Mouse (Mus musculus): ENCODE measurements around the gene Limd2. TPM values are rescaled to one million over a fixed set of nuclear protein-coding genes. Genes with fewer than 3 reads are reported as not detected.

The Limd2 gene
- total RNA-seq, 2 experiments from 2014 or later: 101 to 103 TPM

DNA sequence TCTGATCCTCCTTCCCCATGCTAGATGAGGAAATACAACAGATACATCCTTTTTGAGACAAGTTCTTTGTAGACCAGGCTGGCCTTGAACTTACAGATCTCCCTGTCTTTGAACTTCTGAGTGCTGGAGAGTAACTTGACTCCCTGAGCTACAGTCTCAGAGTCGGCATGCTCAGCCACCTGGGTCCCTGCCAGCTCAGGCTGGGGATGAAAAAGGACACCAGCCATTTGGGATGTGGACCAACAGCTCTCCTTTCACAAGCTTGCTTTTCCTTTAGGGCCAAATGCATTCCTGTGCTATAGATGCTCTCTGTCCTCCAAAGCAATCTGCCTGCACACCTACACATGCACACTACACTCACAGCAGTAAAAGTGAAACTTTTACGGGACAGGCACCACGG, 14.4 kb upstream of the Limd2 start:
- no peak for DNase-seq (ENCODE audit: low spot score in 2 of 2)
- intact Hi-C loops (cut with DNase I): no loop called here

DNA sequence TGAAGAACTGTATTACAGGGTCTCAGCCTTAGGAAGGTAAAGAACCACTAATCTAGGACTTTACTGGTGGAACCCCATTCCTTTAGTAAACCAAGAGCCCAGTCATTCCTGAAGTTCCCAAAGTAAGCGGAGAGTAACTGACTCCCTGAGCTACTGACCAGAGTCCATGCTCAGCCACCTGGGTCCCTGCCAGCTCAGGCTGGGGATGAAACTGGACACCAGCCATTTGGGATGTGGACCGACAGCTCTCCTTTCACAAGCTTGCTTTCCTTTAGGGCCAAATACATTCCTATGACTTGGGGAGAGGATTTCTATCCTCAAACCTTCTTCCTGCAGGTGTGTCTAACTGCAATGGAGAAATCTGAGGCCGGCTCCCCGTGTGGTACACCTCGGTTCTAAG, 13.7 kb upstream of the Limd2 start:
- intact Hi-C loops (cut with DNase I): no loop called here
- no peak for DNase-seq (ENCODE audit: low spot score in 2 of 2)

DNA sequence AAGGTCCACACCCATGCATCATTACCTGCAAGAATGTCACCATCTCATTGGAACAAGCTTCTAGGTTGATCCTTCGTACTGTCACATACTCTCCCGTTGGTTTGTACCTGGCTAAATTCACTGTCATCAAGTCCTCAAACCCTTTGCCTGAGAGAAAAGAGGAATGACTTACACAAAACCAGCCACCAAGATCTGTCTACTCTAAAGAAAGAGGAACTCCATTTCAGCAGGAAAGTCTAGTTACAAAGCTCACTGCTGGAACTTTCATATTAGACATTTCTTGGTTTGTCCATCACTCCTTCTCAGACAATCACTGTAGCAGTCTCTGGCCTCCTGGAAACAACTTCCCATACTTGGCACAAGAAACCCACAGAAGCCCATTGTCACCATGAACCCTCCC, 12.6 kb upstream of the Limd2 start:
- DNase-seq (ENCODE audit: low spot score in 2 of 2): no peak
- intact Hi-C loops (cut with DNase I): no loop called here

GRCm38 (mm10) chr11:106170807-106171206, 10.1 kb upstream of the Limd2 start:
- intact Hi-C loops (cut with DNase I): no loop called here
- DNase-seq (ENCODE audit: low spot score in 2 of 2): no peak

- no peak for DNase-seq (ENCODE audit: low spot score in 2 of 2)
- intact Hi-C loops (cut with DNase I): no loop called here
These were observed 6.8 kb upstream of the Limd2 start for GRCm38 (mm10) chr11:106167435-106167834.

DNA sequence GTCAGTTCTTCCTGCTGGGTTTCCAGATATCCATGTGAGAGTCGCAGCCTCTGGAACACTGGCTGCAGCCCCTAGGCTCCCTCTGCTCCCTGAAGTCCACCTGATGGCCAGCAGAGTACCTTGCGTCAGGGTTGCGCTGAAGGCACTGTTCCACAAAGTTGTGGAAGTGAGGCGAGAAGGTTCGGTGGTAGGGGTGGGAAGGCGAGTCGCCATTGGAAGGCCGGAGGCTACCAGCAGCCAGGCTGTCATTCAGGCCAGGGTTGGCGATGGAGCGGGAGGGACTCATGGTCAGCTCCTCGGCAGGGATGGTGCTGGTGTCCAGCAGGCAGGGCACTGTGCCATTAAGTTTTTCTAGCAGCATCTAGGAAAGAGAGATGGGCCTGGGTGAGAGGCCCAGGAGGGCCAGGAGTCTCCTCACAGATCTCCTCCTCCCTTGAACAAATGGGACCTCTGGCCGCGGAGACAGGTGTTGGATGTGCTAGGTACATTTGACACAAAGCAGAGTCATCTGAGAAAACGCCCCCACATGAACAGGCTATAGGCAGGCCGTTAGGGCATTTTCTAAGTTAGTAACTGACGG, 4.0 kb upstream of the Limd2 start:
- intact Hi-C loops (cut with DNase I): no loop called here
- DNase-seq (ENCODE audit: low spot score in 2 of 2): no peak

DNA sequence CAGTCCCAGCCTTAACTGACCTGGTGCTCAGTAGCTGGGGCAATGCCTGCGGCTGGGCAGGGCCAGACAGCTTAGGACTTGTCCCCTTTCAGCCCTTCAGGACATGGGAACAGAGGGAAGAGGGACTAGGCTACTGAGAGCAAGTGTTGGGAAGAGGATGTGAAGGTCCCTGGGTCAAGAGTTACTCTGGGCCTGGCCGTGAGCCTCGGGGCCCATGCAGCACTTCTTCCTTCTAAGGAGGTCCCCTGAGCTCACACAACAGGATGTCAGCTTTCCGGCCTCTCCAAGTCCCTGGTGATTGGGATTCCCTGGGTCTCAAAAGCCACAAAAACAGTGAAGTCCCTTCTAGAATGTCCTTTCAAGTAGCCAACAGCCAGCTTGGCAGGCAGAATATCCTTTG, 2.9 kb upstream of the Limd2 start:
- intact Hi-C loops (cut with DNase I): no loop called here
- DNase-seq (ENCODE audit: low spot score in 2 of 2): no peak

- intact Hi-C loops (cut with DNase I): no loop called here
- no peak for DNase-seq (ENCODE audit: low spot score in 2 of 2)
These were observed 1.6 kb upstream of the Limd2 start for GRCm38 (mm10) chr11:106162237-106162636.

- peak; percentile 82 to 84 for DNase-seq (ENCODE audit: low spot score in 2 of 2)
- intact Hi-C loops (cut with DNase I): loop anchor here (2.0 kb wide), 2 partner anchors 57 to 75 kb away; partner anchors contain the start of genes Ccdc47, Ddx42 and Map3k3
These were observed 479 bp downstream of the Limd2 start for GRCm38 (mm10) chr11:106159921-106160840.

DNA sequence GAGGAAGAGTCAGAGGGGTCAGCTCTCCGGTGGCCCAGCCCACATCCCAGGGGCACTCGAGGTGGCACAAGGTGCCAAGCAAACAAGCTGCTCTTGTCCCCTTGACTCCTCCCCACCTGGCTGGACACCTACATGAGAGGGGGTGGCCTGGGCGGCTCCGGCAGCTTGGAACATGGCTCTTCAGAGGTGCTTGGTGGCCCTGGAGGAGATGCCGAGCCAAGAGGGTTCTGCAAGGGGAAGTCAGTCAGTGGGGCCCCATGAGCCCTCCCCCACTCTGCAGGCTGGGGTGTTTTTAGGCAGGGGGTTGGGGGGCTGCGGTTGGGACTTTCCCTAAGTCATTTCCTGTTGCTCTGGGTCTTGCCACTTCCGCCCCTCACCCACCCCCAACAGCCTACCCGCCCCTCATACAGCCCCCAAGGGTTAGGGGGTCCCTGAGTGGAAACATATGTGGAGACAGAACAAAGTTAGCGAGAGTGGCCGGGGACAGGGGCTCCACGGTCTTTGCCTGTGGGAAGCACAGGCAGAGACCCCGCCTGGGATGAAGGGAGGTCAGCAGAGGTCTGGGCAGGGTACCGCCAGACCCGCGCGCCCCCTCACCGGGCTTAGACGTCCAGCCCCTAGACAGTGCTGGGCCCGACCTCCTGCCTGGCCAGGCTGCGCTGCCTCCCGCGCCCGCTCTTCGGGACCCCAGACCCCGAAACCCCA, 1.3 kb downstream of the Limd2 start:
- peak in 1 of 2 experiments; percentile 60 for DNase-seq (ENCODE audit: low spot score in 2 of 2)
- intact Hi-C loops (cut with DNase I): no loop called here

- peak in 1 of 2 experiments; percentile 41 for DNase-seq (ENCODE audit: low spot score in 2 of 2)
- intact Hi-C loops (cut with DNase I): loop anchor here (1.0 kb wide), 1 partner anchor 34 kb away; no protein-coding TSS in a partner anchor
These were observed 1.8 kb downstream of the Limd2 start for GRCm38 (mm10) chr11:106158930-106159215.

DNA sequence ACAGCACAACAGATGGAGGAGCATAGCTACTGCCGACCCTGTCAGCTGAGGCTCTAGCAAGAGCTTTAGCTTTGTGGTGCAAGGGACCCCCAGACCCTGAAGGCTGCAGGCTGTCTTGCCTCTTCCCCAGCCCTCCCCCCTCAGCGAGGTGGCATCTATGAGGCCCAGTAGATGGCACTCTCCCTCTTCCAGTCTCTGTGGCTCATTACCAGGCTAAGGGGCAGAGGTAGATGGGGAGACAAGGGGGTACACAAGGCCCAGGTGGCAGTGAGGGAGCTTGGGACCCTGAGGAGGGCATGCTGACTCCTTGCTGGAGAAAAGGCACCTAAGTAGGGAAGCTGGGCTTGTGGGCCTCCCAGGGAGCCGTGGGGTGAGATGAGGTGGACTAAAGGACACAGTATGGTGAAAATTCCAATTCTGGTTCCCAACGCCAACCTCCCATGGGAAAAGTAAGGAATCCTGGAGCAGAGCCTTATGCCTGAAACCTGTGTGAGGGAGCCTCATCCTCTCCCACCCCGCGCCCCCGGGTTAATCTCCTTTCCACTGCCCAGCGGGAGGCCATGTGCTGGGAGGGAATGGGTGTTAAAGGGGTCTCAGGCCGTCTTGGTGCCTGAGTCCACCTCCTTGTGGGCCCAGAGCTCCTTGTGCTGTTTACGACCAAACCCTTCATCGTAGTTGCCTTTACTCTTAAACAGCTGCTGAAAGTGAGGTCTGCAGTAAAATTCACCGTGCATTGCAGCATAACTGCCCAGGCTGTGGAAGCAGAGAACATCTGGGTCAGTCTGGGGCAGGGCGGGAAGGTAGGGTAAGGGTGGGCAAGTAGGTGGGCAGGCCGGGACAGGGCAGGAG, 2.4 kb downstream of the Limd2 start:
- DNase-seq (ENCODE audit: low spot score in 2 of 2): peak in 1 of 2 experiments; percentile 57
- intact Hi-C loops (cut with DNase I): loop anchor here (1.0 kb wide), 1 partner anchor 35 kb away; no protein-coding TSS in a partner anchor

DNA sequence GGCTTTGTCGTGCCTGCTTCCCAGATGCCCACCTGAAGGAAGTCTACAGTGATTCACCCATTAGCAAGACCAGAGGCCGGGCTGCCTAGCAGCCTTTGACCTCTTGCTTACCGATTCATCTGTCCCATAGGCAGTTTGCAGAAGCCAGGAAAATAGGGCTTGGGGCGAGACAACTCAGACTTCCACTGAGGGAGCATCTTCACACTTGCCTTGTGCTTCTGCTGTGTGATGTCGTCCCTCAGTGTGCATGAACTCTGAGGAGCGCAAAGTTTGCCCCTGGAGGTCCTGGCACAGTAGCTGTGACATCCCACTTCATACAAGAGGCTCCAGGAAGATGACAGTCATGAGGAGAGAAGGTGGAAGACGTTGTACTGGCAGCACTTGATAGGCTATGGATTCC, 3.5 kb downstream of the Limd2 start:
- intact Hi-C loops (cut with DNase I): no loop called here
- DNase-seq (ENCODE audit: low spot score in 2 of 2): no peak

DNA sequence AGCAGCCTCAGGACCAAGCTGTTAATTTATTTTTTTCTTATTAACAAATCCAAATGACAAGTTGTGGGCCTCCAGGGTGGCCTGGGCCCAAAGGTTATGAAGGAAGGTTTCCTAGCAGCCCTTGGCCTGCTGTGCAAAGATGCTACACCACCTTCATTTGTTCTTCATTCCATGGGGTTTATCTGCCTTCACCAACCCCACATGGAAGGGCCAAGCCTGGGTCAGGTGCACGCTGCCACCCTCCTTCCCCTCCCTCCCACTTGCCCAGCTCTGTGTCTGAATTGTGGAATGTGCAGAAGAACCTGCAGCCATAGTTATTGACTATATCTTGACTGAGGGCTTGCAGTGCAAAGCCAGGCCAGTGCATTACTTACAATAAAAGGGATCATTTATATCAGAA, 4.4 kb downstream of the Limd2 start:
- intact Hi-C loops (cut with DNase I): no loop called here
- no peak for DNase-seq (ENCODE audit: low spot score in 2 of 2)

DNA sequence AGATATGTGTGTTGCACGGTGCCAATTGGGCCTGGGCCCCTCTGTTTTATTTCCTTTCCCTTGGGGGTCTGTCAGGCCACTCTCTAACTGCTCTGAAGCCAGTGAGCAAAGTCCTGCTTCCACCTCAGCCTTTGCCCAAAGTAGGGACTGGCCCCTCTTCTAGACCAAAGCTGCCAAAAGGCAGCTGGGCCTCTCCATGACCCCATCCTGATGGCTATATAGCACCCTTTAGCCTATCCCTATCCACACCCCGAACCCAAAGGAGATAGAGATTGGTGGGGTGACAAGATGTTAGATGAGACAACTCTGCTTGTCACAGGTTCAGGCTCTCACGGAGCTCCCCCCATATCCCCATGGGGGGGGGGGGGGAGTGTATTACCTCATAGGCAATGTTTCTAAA, 4.9 kb downstream of the Limd2 start:
- DNase-seq (ENCODE audit: low spot score in 2 of 2): no peak
- intact Hi-C loops (cut with DNase I): no loop called here

DNA sequence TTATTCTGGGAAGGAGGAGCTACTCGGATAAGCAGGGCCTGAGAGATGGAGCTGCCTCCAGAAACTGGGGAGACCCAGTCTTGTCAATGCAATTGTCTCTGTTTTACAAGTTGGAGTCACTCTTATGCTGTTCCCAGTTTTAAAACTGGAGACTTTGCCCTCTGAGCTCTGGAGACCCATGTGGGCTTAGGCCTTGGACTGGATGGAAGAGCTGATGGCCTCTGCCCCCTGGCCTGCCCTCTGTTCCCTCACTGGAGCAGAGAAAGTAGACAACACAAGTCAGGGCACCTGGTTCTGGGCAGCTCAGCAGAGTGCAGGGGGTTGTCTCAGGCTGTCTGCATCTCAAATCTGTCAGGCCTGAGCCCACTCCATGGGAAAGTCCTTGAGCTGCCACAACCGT, 5.9 kb downstream of the Limd2 start:
- DNase-seq (ENCODE audit: low spot score in 2 of 2): no peak
- intact Hi-C loops (cut with DNase I): no loop called here

DNA sequence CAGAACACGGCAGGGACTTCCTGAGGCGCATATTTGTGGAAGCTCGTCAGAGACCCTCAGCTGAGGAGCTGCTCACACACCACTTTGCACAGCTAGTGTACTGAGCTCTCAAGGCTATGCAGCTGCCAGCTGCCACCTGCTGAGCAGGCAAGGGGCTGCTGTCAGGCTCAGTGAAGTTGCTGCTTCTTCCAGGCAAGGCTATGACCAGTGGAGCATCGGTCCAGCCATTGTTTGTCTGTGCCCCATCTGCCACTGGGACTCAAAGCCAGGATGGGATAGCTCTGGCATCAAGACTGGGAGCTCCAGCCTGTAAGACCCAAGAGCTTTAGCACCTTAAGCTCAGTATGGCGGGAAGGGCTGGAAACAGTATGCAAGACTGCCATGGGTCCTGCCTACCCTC, 6.6 kb downstream of the Limd2 start:
- intact Hi-C loops (cut with DNase I): no loop called here
- no peak for DNase-seq (ENCODE audit: low spot score in 2 of 2)

GRCm38 (mm10) chr11:106152132-106152531, 8.5 kb downstream of the Limd2 start:
- intact Hi-C loops (cut with DNase I): no loop called here
- DNase-seq (ENCODE audit: low spot score in 2 of 2): peak; percentile 50 to 85

DNA sequence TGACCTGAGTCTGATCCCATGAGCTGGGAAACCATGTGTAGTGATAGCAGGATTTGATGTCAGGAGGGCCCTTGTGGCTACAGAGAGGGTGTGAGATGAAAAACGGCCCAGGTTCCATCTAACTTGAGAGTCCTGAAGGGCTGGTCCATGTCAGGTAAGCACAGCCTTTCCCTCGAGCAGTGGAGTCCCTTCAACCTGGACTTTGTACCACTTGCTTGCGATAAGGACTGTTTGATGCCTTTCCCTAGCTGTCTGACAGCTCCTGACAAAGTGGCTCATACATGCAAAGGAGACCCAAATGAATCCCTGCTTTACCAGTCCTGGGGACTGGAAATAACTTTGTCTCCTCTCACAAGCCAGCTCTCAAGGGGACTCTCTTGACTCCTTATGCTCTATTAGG, 9.4 kb downstream of the Limd2 start:
- intact Hi-C loops (cut with DNase I): no loop called here
- DNase-seq (ENCODE audit: low spot score in 2 of 2): no peak

All from left cerebral cortex, postnatal 25 days (tissue).